Mouse (Mus musculus): ENCODE measurements at regions not wholly inside any gene's neighbourhood (a gene's known extent, or its start where the extent isn't known, plus 50 kb on each side); places are given as distances from the start of the nearest gene placed in this dataset.
"Not testable (repeated sequence)": the region's sequence is repeated elsewhere in the genome, so short reads cannot be mapped to it uniquely, and the experiment has no call there.

GRCm38 (mm10) chr1:41917807-41918206 is 777.8 kb upstream of the Pou3f3 start:
- not testable (repeated sequence) for TF ChIP-seq CTCF (IDR thresholded peaks at IDR 0.05; ENCODE audit: low read depth, low read length); EP300 (IDR thresholded peaks at IDR 0.05; ENCODE audit: insufficient read depth, low read depth, low read length); POLR2A (IDR thresholded peaks at IDR 0.05; ENCODE audit: insufficient read depth, low read length)

All from ES-Bruce4 (cell line).